Mouse (Mus musculus): ENCODE measurements at regions not wholly inside any gene's neighbourhood (a gene's known extent, or its start where the extent isn't known, plus 50 kb on each side); places are given as distances from the start of the nearest gene placed in this dataset.

DNA sequence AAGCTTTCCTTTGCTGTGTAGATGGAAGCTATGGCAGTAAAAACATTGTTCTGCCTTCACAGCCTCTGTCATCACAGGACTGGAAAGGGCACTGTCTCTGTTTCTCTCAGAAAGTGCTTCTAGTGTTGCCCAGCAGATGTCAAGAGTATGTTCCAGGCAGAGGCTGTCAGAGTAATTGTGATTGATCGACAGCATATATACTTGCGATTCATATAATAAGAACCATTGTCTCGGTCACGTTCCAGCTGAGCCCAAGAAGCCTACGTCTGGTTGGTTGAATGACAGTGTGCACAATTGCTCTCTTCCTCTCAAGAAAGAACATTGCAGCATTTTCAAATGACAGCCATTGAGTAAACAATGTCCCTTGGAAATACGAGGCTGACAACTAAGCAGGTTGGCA, 284.7 kb upstream of the Nrsn1 start:
- TF ChIP-seq CTCF (IDR thresholded peaks at IDR 0.05; ENCODE audit: low read depth) (no peak), EP300 (IDR thresholded peaks at IDR 0.05; ENCODE audit: low read depth) (no peak)

Data from heart, postnatal 0 days (tissue).